Mouse (Mus musculus): ENCODE measurements around the gene Hephl1.

The Hephl1 gene

GRCm38 (mm10) chr9:15017791-15018755, 93.8 kb downstream of the Hephl1 start:
- peak; percentile 36 to 55 for DNase-seq (ENCODE audit: low spot score in 2 of 2)

- peak; percentile 85 to 89 for DNase-seq (ENCODE audit: low spot score in 2 of 2)
Observed at GRCm38 (mm10) chr9:15015223-15015956, 96.5 kb downstream of the Hephl1 start.

- no peak for DNase-seq (ENCODE audit: low spot score in 2 of 2)
Observed at GRCm38 (mm10) chr9:15007566-15007965, 104.3 kb downstream of the Hephl1 start.

GRCm38 (mm10) chr9:15004298-15004685, 107.6 kb downstream of the Hephl1 start:
- DNase-seq (ENCODE audit: low spot score in 2 of 2): no peak

- DNase-seq (ENCODE audit: low spot score in 2 of 2): no peak
Observed at GRCm38 (mm10) chr9:15003676-15004297, 108.1 kb downstream of the Hephl1 start.

- no peak for DNase-seq (ENCODE audit: low spot score in 2 of 2)
Observed at GRCm38 (mm10) chr9:15002995-15003613, 108.8 kb downstream of the Hephl1 start.
